Mouse (Mus musculus) embryonic facial prominence, embryonic 13.5 days (tissue): ENCODE results near the gene Mal. TPM values are rescaled to one million over a fixed set of nuclear protein-coding genes. Genes with fewer than 3 reads are reported as not detected.

ENCODE experiments used
- ATAC-seq: fragments of 200-750 bp; cut with Nextera tagmentation; 2 replicates; pipeline ENCODE4 v1.8.0; 2017; ENCODE audit warnings: low read depth; ENCODE audit not compliant: insufficient number of reproducible peaks, insufficient read depth, low FRiP score, low TSS enrichment
- H3K27ac ChIP-seq: fragments of 300-500 bp; sonication (generic); 2 replicates; pipeline ENCODE4 v1.5.1; 2015; ENCODE audit warnings: moderate library complexity, mild to moderate bottlenecking, inconsistent platforms
- H3K27me3 ChIP-seq: fragments of 300-500 bp; sonication (generic); 2 replicates; pipeline ENCODE4 v1.6.1; 2015; ENCODE audit warnings: mild to moderate bottlenecking, inconsistent platforms
- H3K36me3 ChIP-seq: fragments of 300-500 bp; sonication (generic); 2 replicates; pipeline ENCODE4 v1.6.1; 2015; ENCODE audit warnings: mild to moderate bottlenecking, inconsistent platforms
- H3K4me1 ChIP-seq: fragments of 300-500 bp; sonication (generic); 2 replicates; pipeline ENCODE4 v1.6.1; 2015; ENCODE audit warnings: inconsistent platforms
- H3K4me2 ChIP-seq: fragments of 300-500 bp; sonication (generic); 2 replicates; pipeline ENCODE4 v1.6.1; 2015; ENCODE audit warnings: moderate library complexity, mild to moderate bottlenecking, inconsistent platforms
- H3K4me3 ChIP-seq: fragments of 300-500 bp; sonication (generic); 2 replicates; pipeline ENCODE4 v1.5.1; 2015; ENCODE audit warnings: mild to moderate bottlenecking, inconsistent platforms
- H3K9ac ChIP-seq: fragments of 300-500 bp; sonication (generic); 2 replicates; pipeline ENCODE4 v1.6.1; 2015; ENCODE audit warnings: mild to moderate bottlenecking, inconsistent platforms
- H3K9me3 ChIP-seq: fragments of 300-500 bp; sonication (generic); 2 replicates; pipeline ENCODE4 v1.6.1; 2016; ENCODE audit warnings: inconsistent platforms
- WGBS: fragments of 180-500 bp; shearing (Covaris S2); methylation state at CpG from one replicate; pipeline ENCODE4 v1.1.7; 2015; ENCODE audit warnings: mixed read lengths; 5-methylcytosine and 5-hydroxymethylcytosine counted together
- polyA plus RNA-seq: library from polyadenylated mRNA; unstranded; fragments of >200 nt; fragmentation: Nextera tagmentation; extraction: Ambion mirVana; gene quantifications from 2 replicates; pipeline ENCODE4 v1.2.1, GENCODE M21; 2015

Gene Mal
- polyA plus RNA-seq, 1 experiment from 2014 or later: 2.1 TPM

- H3K9ac ChIP-seq: no peak overlapping the region
- no peaks in the 10 kb centered on the region for H3K36me3 ChIP-seq
- 0 out of 2 replicates have a peak, but pooled peaks cover under 1% of the 10 kb centered on the region for H3K4me1 ChIP-seq
- ATAC-seq: no peak
- no peak overlapping the region for H3K27ac ChIP-seq
- no peak overlapping the region for H3K4me3 ChIP-seq
- peaks cover 50% of the 10 kb centered on the region for H3K27me3 ChIP-seq
- WGBS: 73% methylated on average over 5 of the region's 5 CpGs
- H3K4me2 ChIP-seq: no peak overlapping the region
- H3K9me3 ChIP-seq: no peaks in the 10 kb centered on the region
Measured at GRCm38 (mm10) chr2:127649921-127650320, 6.6 kb downstream of the Mal start.

GRCm38 (mm10) chr2:127648145-127648544, 8.3 kb downstream of the Mal start:
- peaks cover 18% of the 10 kb centered on the region for H3K4me1 ChIP-seq
- H3K4me2 ChIP-seq: no peak overlapping the region
- no peak overlapping the region for H3K4me3 ChIP-seq
- ATAC-seq: no peak
- peaks cover 32% of the 10 kb centered on the region for H3K27me3 ChIP-seq
- no peaks in the 10 kb centered on the region for H3K36me3 ChIP-seq
- no peak overlapping the region for H3K27ac ChIP-seq
- no peak overlapping the region for H3K9ac ChIP-seq
- H3K9me3 ChIP-seq: no peaks in the 10 kb centered on the region
- whole genome bisulfite sequencing: 93% methylated on average over 6 of the region's 6 CpGs

- H3K27ac ChIP-seq: no peak overlapping the region
- H3K4me3 ChIP-seq: no peak overlapping the region
- H3K27me3 ChIP-seq: peaks cover 26% of the 10 kb centered on the region
- H3K4me1 ChIP-seq: peaks cover 18% of the 10 kb centered on the region
- H3K4me2 ChIP-seq: no peak overlapping the region
- WGBS: 78% methylated on average over 5 of the region's 5 CpGs
- no peak for ATAC-seq
- H3K9me3 ChIP-seq: no peaks in the 10 kb centered on the region
- H3K36me3 ChIP-seq: no peaks in the 10 kb centered on the region
- no peak overlapping the region for H3K9ac ChIP-seq
Measured at GRCm38 (mm10) chr2:127646875-127647274, 9.6 kb downstream of the Mal start.

- peak overlapping the region; percentile 40; the same call in 1 of the 2 replicates for H3K9ac ChIP-seq
- H3K4me2 ChIP-seq: peak overlapping the region; percentile 37; the same call in 1 of the 2 replicates
- H3K9me3 ChIP-seq: no peaks in the 10 kb centered on the region
- no peaks in the 10 kb centered on the region for H3K36me3 ChIP-seq
- WGBS: 42% methylated on average over 19 of the region's 19 CpGs
- peaks cover 10% of the 10 kb centered on the region; the same call in 1 of the 2 replicates for H3K27me3 ChIP-seq
- peaks cover 18% of the 10 kb centered on the region for H3K4me1 ChIP-seq
- no peak overlapping the region for H3K4me3 ChIP-seq
- H3K27ac ChIP-seq: 0 out of 2 replicates have a peak overlapping the region, but pooled peaks have one; percentile 0
- ATAC-seq: no peak
Measured at GRCm38 (mm10) chr2:127643728-127644704, 12.5 kb downstream of the Mal start.

- H3K36me3 ChIP-seq: no peaks in the 10 kb centered on the region
- no peaks in the 10 kb centered on the region for H3K9me3 ChIP-seq
- H3K27ac ChIP-seq: no peak overlapping the region
- H3K4me1 ChIP-seq: peaks cover 8% of the 10 kb centered on the region
- H3K9ac ChIP-seq: no peak overlapping the region
- H3K27me3 ChIP-seq: peaks cover 7% of the 10 kb centered on the region; the same call in 1 of the 2 replicates
- no peak overlapping the region for H3K4me2 ChIP-seq
- WGBS: 74% methylated on average over 9 of the region's 9 CpGs
- no peak for ATAC-seq
- H3K4me3 ChIP-seq: no peak overlapping the region
Measured at GRCm38 (mm10) chr2:127638973-127639372, 17.5 kb downstream of the Mal start.

GRCm38 (mm10) chr2:127635581-127635980, 20.9 kb downstream of the Mal start:
- H3K9me3 ChIP-seq: no peaks in the 10 kb centered on the region
- 66% methylated on average over 6 of the region's 6 CpGs for WGBS
- H3K4me2 ChIP-seq: no peak overlapping the region
- no peaks in the 10 kb centered on the region for H3K36me3 ChIP-seq
- no peaks in the 10 kb centered on the region for H3K4me1 ChIP-seq
- H3K27me3 ChIP-seq: no peaks in the 10 kb centered on the region
- no peak overlapping the region for H3K27ac ChIP-seq
- no peak overlapping the region for H3K9ac ChIP-seq
- no peak for ATAC-seq
- no peak overlapping the region for H3K4me3 ChIP-seq

- Histone ChIP-seq H3K36me3 (no peaks in the 10 kb centered on the region), H3K4me2 (no peak overlapping the region), H3K4me3 (no peak overlapping the region), H3K9ac (no peak overlapping the region), H3K27me3 (no peaks in the 10 kb centered on the region), H3K4me1 (no peaks in the 10 kb centered on the region), H3K9me3 (no peaks in the 10 kb centered on the region), H3K27ac (no peak overlapping the region)
- 62% methylated on average over 2 of the region's 2 CpGs for WGBS
- ATAC-seq: no peak
Measured at GRCm38 (mm10) chr2:127632601-127633000, 23.9 kb downstream of the Mal start.

GRCm38 (mm10) chr2:127627990-127628570, 28.4 kb downstream of the Mal start:
- H3K36me3 ChIP-seq: no peaks in the 10 kb centered on the region
- ATAC-seq: no peak
- H3K4me2 ChIP-seq: no peak overlapping the region
- H3K4me1 ChIP-seq: no peaks in the 10 kb centered on the region
- H3K4me3 ChIP-seq: no peak overlapping the region
- H3K9me3 ChIP-seq: no peaks in the 10 kb centered on the region
- 70% methylated on average over 6 of the region's 6 CpGs for WGBS
- no peak overlapping the region for H3K9ac ChIP-seq
- H3K27ac ChIP-seq: no peak overlapping the region
- H3K27me3 ChIP-seq: no peaks in the 10 kb centered on the region

GRCm38 (mm10) chr2:127627354-127627753, 29.1 kb downstream of the Mal start:
- H3K27ac ChIP-seq: no peak overlapping the region
- 42% methylated on average over 6 of the region's 6 CpGs for WGBS
- no peaks in the 10 kb centered on the region for H3K9me3 ChIP-seq
- no peak for ATAC-seq
- H3K4me3 ChIP-seq: no peak overlapping the region
- H3K9ac ChIP-seq: no peak overlapping the region
- no peak overlapping the region for H3K4me2 ChIP-seq
- H3K36me3 ChIP-seq: no peaks in the 10 kb centered on the region
- no peaks in the 10 kb centered on the region for H3K4me1 ChIP-seq
- H3K27me3 ChIP-seq: no peaks in the 10 kb centered on the region

- no peaks in the 10 kb centered on the region for H3K27me3 ChIP-seq
- H3K36me3 ChIP-seq: no peaks in the 10 kb centered on the region
- H3K4me3 ChIP-seq: no peak overlapping the region
- no peak for ATAC-seq
- H3K9ac ChIP-seq: no peak overlapping the region
- no peaks in the 10 kb centered on the region for H3K4me1 ChIP-seq
- WGBS: 62% methylated on average over 5 of the region's 5 CpGs
- H3K9me3 ChIP-seq: no peaks in the 10 kb centered on the region
- no peak overlapping the region for H3K27ac ChIP-seq
- no peak overlapping the region for H3K4me2 ChIP-seq
Measured at GRCm38 (mm10) chr2:127625659-127626058, 30.8 kb downstream of the Mal start.

- H3K27me3 ChIP-seq: no peaks in the 10 kb centered on the region
- no peak overlapping the region for H3K4me2 ChIP-seq
- H3K4me3 ChIP-seq: no peak overlapping the region
- no peaks in the 10 kb centered on the region for H3K4me1 ChIP-seq
- 78% methylated on average over 2 of the region's 2 CpGs for WGBS
- ATAC-seq: no peak
- H3K9ac ChIP-seq: no peak overlapping the region
- H3K36me3 ChIP-seq: no peaks in the 10 kb centered on the region
- no peaks in the 10 kb centered on the region for H3K9me3 ChIP-seq
- H3K27ac ChIP-seq: no peak overlapping the region
Measured at GRCm38 (mm10) chr2:127624786-127625185, 31.7 kb downstream of the Mal start.

- no peaks in the 10 kb centered on the region for H3K27me3 ChIP-seq
- no peak overlapping the region for H3K27ac ChIP-seq
- H3K4me2 ChIP-seq: no peak overlapping the region
- H3K9me3 ChIP-seq: no peaks in the 10 kb centered on the region
- 39% methylated on average over 3 of the region's 3 CpGs for WGBS
- no peak overlapping the region for H3K4me3 ChIP-seq
- no peaks in the 10 kb centered on the region for H3K36me3 ChIP-seq
- ATAC-seq: no peak
- no peak overlapping the region for H3K9ac ChIP-seq
- no peaks in the 10 kb centered on the region for H3K4me1 ChIP-seq
Measured at GRCm38 (mm10) chr2:127622065-127622464, 34.4 kb downstream of the Mal start.
